Mouse (Mus musculus): ENCODE measurements around the gene Dhrs7b. TPM values are rescaled to one million over a fixed set of nuclear protein-coding genes. Genes with fewer than 3 reads are reported as not detected.

Gene Dhrs7b
- 40.1 and 40.4 TPM in 2 replicates for polyA plus RNA-seq (2021; fragmentation: Nextera tagmentation)
- long read RNA-seq, experiment 1, transcript Dhrs7b-201 (7 exons, 1,553 nt) = major isoform, 33 of 59 reads
- long read RNA-seq, experiment 1, partial matches to known transcripts = 7 of 59 reads
- long read RNA-seq, experiment 1, other reads (novel, unspliced or antisense) = 19 of 59 reads
- long read RNA-seq, experiment 2, transcript Dhrs7b-201 (7 exons, 1,553 nt) = major isoform, 40 of 67 reads
- long read RNA-seq, experiment 2, partial matches to known transcripts = 0 of 67 reads
- long read RNA-seq, experiment 2, other reads (novel, unspliced or antisense) = 27 of 67 reads

GRCm38 (mm10) chr11:60830433-60831052, at the start of gene Dhrs7b:
Dhrs7b (plus strand) TSS chr11:60830631.

GRCm38 (mm10) chr11:60811618-60812017, 18.8 kb upstream of the Dhrs7b start, which contains the start of gene Shmt1:
Shmt1 (minus strand) TSS chr11:60811718.

GRCm38 (mm10) chr11:60878675-60879294, 48.4 kb downstream of the Dhrs7b start, which contains the start of gene Tmem11:
Tmem11 (minus strand) TSS chr11:60879272.

Other genes with a start within 250 kb of the Dhrs7b start
- gene Llgl1, start 130.9 kb upstream of the Dhrs7b start, polyA plus RNA-seq (2021; fragmentation: Nextera tagmentation) = 16.5 and 17.0 TPM in 2 replicates
- 33.5 and 36.2 TPM in 2 replicates for gene Flii, start 103.4 kb upstream of the Dhrs7b start, polyA plus RNA-seq (2021; fragmentation: Nextera tagmentation)
- gene Mief2, start 102.2 kb upstream of the Dhrs7b start, polyA plus RNA-seq (2021; fragmentation: Nextera tagmentation) = 4.6 and 5.4 TPM in 2 replicates
- 2.3 and 2.5 TPM in 2 replicates for gene Top3a, start 53.3 kb upstream of the Dhrs7b start, polyA plus RNA-seq (2021; fragmentation: Nextera tagmentation)
- gene Smcr8, start 53.1 kb upstream of the Dhrs7b start, polyA plus RNA-seq (2021; fragmentation: Nextera tagmentation) = 7.0 and 8.6 TPM in 2 replicates
- 3.1 and 3.3 TPM in 2 replicates for gene Shmt1, start 18.9 kb upstream of the Dhrs7b start, polyA plus RNA-seq (2021; fragmentation: Nextera tagmentation)
- 34.3 and 35.0 TPM in 2 replicates for gene Tmem11, start 48.6 kb downstream of the Dhrs7b start, polyA plus RNA-seq (2021; fragmentation: Nextera tagmentation)
- 7.5 and 13.0 TPM in 2 replicates for gene Natd1, start 84.1 kb downstream of the Dhrs7b start, polyA plus RNA-seq (2021; fragmentation: Nextera tagmentation)
- gene Map2k3, start 101.4 kb downstream of the Dhrs7b start, polyA plus RNA-seq (2021; fragmentation: Nextera tagmentation) = 11.5 and 14.0 TPM in 2 replicates
- gene Kcnj12, start 191.9 kb downstream of the Dhrs7b start, polyA plus RNA-seq (2021; fragmentation: Nextera tagmentation) = 1.2 and 1.8 TPM in 2 replicates